Comparison of ENCODE assay signal across 2 mouse cellular contexts in genomic region chr11:97717369-97718280, GRCm38 (mm10).
TF ChIP-seq lines count a peak whose summit lies in the region.

No protein-coding gene starts in this region.

TF ChIP-seq in CH12.LX, 34 proteins besides CTCF, POLR2A, EP300 and RAD21:
- TF ChIP-seq USF2 (conservative IDR thresholded peaks at IDR 0.05; ENCODE audit: low read depth, low read length): no peak
- no peak for TF ChIP-seq JUND (conservative IDR thresholded peaks at IDR 0.05; ENCODE audit: low read depth, low read length)
- no peak for TF ChIP-seq UBTF (IDR thresholded peaks at IDR 0.05; ENCODE audit: low read depth, low read length)

TF ChIP-seq in MEL, 35 proteins besides CTCF, POLR2A, EP300 and RAD21:
- no peak for TF ChIP-seq BHLHE40 (IDR thresholded peaks at IDR 0.05; ENCODE audit: borderline replicate concordance, low read depth, low read length)
- no peak for TF ChIP-seq SMC3 (IDR thresholded peaks at IDR 0.05; ENCODE audit: low read depth, low read length)
- TF ChIP-seq NELFE (IDR thresholded peaks at IDR 0.05; ENCODE audit: low read depth, low read length): no peak
- TF ChIP-seq MEF2A (IDR thresholded peaks at IDR 0.05; ENCODE audit: extremely low read depth, insufficient replicate concordance, low read depth, low read length, poor library complexity, severe bottlenecking): no peak
- TF ChIP-seq MAZ (IDR thresholded peaks at IDR 0.05; ENCODE audit: low read depth, low read length): no peak
- TF ChIP-seq JUND (IDR thresholded peaks at IDR 0.05; ENCODE audit: low read depth, low read length): no peak
- TF ChIP-seq MYC (IDR thresholded peaks at IDR 0.05; ENCODE audit: low read depth, low read length): no peak
- TF ChIP-seq GATA1 (IDR thresholded peaks at IDR 0.05; ENCODE audit: low read depth, low read length): no peak
